Mouse (Mus musculus): Measurements from ENCODE around the gene Ercc6. TPM values are rescaled to one million over a fixed set of nuclear protein-coding genes. Genes with fewer than 3 reads are reported as not detected.

Gene Ercc6
- 1 to 10 TPM; 7.7 to 9.3 TPM for total RNA-seq (2023)

GRCm38 (mm10) chr14:32513336-32514032 is at the start of gene Ercc6:
TSS of gene Ercc6 (plus strand) at chr14:32513521.

DNA sequence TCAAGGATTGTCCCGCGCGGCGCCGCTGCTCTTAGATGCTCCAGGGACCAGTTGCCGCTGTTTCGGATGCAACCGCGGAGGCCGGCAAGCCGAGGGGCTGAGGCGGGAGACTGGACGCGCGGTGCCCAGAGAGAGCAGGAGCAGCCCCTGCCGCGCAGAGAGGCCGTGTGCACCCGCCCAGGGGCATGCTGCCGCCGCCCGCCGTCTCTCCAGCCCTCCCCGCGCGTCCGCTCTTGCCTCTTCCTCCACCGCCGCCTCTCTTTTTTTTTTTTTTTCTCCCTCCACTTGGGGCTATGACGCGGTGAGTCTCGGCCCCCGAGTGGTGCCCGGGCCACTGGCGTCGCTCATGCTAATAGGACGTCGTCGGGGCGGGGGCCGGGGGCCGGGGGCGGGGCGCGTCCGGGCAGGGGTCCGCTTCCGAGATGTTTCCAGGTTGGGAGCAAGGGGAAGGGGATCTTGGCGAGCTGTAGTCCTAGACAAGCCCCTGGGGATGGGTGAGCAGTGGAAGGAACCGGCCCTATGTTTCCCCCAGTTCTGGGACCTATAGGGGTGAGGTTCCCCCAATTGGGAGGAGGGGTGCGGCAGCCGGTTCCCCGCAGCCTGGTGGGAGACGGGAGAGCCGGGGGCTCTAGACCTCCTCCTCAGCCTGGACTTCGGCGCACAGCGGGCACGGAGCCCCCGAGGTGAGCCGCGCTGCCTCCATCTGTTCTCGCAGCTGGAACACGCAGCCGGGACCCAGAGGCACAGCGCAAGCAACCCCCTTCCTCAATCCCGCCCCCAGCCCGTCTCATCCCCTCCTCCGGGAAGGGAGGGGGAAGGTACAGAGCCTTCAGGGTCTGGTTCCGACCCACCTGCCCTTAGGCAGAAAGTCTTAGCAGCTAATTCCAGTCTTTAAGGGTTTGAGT is 48.5 kb upstream of the Ercc6 start, which contains the start of gene Slc18a3:
Gene Slc18a3 (minus strand): TSS at position 250 of the 905 bp plus-strand sequence.

DNA sequence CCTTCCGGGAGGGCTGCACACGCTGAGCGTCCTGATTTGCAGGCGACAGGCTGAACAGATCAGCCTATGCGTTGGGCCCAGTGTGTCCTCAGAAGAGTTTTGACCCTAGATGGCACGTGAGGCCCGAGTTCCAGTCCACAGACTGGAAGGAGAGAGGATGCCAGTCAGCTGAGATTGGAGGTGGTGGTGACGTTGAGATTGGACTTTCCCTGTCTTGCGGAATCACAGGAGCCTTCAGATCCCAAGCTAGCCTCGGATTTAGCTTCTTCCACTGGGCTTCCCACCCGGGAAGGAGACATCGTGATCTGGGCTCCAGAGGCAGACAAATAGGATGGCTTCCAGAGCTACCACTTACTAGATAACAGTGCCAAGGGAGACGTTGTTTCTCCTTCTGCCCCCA is 47.4 kb upstream of the Ercc6 start, which contains the start of gene Chat:
Gene Chat (minus strand): TSS at position 101 of the 400 bp plus-strand sequence.

DNA sequence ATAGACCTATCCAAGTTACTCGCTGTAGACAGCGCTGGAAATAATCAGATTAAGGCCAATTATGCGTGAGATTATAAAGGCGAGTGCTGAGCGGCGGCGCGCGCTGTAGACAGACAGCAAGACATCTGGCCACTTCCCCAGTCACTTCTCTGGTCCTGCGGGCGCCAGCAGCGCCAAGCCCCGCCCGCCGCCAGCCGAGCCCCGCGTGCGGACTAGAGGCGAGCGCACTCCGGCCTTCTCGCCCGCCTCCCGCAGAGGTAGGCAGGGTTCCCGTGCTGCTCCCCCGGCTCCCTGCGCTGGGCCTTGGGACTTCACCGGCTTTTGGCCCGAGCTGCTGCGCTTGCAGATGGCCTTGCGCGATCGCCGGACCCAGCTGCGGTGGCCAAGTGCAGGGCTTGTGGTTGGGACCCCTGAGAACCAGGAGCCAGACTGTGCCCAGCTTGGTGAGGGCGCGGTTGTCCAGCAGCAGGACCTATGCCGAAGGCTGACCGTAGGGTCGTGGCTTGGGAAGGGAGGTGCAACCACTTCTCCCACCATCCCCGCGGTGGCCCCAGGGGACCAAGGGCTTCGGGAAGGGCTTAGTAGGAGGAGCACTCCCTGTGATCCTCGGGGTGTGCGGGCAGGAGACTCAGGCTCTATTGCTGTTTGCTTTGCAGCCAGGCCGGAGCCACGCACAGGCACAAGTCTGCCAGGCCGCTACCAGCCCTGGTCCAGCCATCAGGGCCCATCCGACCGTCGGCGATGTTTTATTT is 86.1 kb downstream of the Ercc6 start, which contains the start of gene Prrxl1:
Gene Prrxl1 (plus strand): TSS at position 118 of the 752 bp plus-strand sequence.

Other genes with a start within 250 kb of the Ercc6 start
- gene Ogdhl, start 191.5 kb upstream of the Ercc6 start, total RNA-seq (2023) = not detected
- not detected for gene 1700024G13Rik, start 125.1 kb upstream of the Ercc6 start, total RNA-seq (2023)
- not detected for gene Slc18a3, start 48.7 kb upstream of the Ercc6 start, total RNA-seq (2023)
- not detected for gene Chat, start 47.5 kb upstream of the Ercc6 start, total RNA-seq (2023)
- gene Prrxl1, start 85.9 kb downstream of the Ercc6 start, total RNA-seq (2023) = not detected
- not detected for gene 3425401B19Rik, start 171.8 kb downstream of the Ercc6 start, total RNA-seq (2023)

Measured in neutrophil, adult 59 days (primary cell).